Mouse (Mus musculus) hindbrain, embryonic 11.5 days (tissue): ENCODE results near the gene Cyb561d2. TPM values are rescaled to one million over a fixed set of nuclear protein-coding genes. Genes with fewer than 3 reads are reported as not detected.
A peak's percentile ranks its signal among the peaks of the same experiment; 100 is the strongest.
"Not testable (repeated sequence)": the region's sequence is repeated elsewhere in the genome, so short reads cannot be mapped to it uniquely, and the experiment has no call there.

Experiments
- ATAC-seq: fragments of 200-750 bp; cut with Nextera tagmentation; 2 replicates; pipeline ENCODE4 v1.8.0; 2017; ENCODE audit warnings: mild to moderate bottlenecking, moderate TSS enrichment, moderate library complexity; ENCODE audit not compliant: low FRiP score
- DNase-seq: peaks from one replicate; pipeline ENCODE4 v3.0.0-alpha.2; 2015; ENCODE audit warnings: low spot score
- H3K27ac ChIP-seq: fragments of 300-500 bp; sonication (generic); 2 replicates; pipeline ENCODE4 v1.5.1; 2014; ENCODE audit warnings: mild to moderate bottlenecking, low read depth, low read length
- H3K27me3 ChIP-seq: fragments of 300-500 bp; sonication (generic); 2 replicates; pipeline ENCODE4 v1.6.1; 2014; ENCODE audit warnings: mild to moderate bottlenecking, low read length, moderate library complexity, mixed read lengths; ENCODE audit not compliant: control insufficient read depth, insufficient read depth
- H3K36me3 ChIP-seq: fragments of 300-500 bp; sonication (generic); 2 replicates; pipeline ENCODE4 v1.6.1; 2014; ENCODE audit warnings: mild to moderate bottlenecking, low read length, moderate library complexity, mixed read lengths; ENCODE audit not compliant: control insufficient read depth, insufficient read depth
- H3K4me1 ChIP-seq: fragments of 300-500 bp; sonication (generic); replicated peaks from 2 replicates; pipeline ENCODE4 v1.6.1; 2014; ENCODE audit warnings: low read length, mixed read lengths; ENCODE audit not compliant: control insufficient read depth, insufficient read depth
- H3K4me2 ChIP-seq: fragments of 300-500 bp; sonication (generic); replicated peaks from 2 replicates; pipeline ENCODE4 v1.6.1; 2014; ENCODE audit warnings: mild to moderate bottlenecking, low read depth, low read length
- H3K4me3 ChIP-seq: fragments of 300-500 bp; sonication (generic); 2 replicates; pipeline ENCODE4 v1.5.1; 2014; ENCODE audit warnings: low read depth, low read length
- H3K9ac ChIP-seq: fragments of 300-500 bp; sonication (generic); 2 replicates; pipeline ENCODE4 v1.6.1; 2014; ENCODE audit warnings: low read depth, low read length
- H3K9me3 ChIP-seq: fragments of 300-500 bp; sonication (generic); 2 replicates; pipeline ENCODE4 v1.6.1; 2016; ENCODE audit warnings: low read length; ENCODE audit not compliant: control insufficient read depth
- WGBS: fragments of 180-500 bp; shearing (Covaris S2); extraction: QIAGEN DNeasy Blood & Tissue Kit; methylation state at CpG from one replicate; pipeline ENCODE4 v1.1.7; 2014; 5-methylcytosine and 5-hydroxymethylcytosine counted together
- polyA plus RNA-seq: library from polyadenylated mRNA; unstranded; fragments of >200 nt; fragmentation: Nextera tagmentation; extraction: Ambion mirVana; gene quantifications from 2 replicates; pipeline ENCODE4 v1.2.1, GENCODE M21; 2014

Cyb561d2 gene
- polyA plus RNA-seq, 1 experiment from 2014 or later, result 19.6 TPM

GRCm38 (mm10) chr9:107575579-107576356 is 33.8 kb upstream of the Cyb561d2 start:
- no peak overlapping the region for H3K4me2 ChIP-seq
- H3K9ac ChIP-seq, result no peak overlapping the region
- peaks cover 25% of the 10 kb centered on the region for H3K36me3 ChIP-seq
- no peaks in the 10 kb centered on the region for H3K9me3 ChIP-seq
- no peaks in the 10 kb centered on the region for H3K27me3 ChIP-seq
- no peak overlapping the region for H3K27ac ChIP-seq
- DNase-seq (no peak), ATAC-seq (no peak)
- peaks cover 5% of the 10 kb centered on the region for H3K4me1 ChIP-seq
- H3K4me3 ChIP-seq, result no peak overlapping the region
- WGBS, result 88% methylated on average over 14 of the region's 14 CpGs

- not testable (repeated sequence) for H3K9me3 ChIP-seq, ATAC-seq, DNase-seq, H3K4me3 ChIP-seq, H3K9ac ChIP-seq, H3K27me3 ChIP-seq, H3K4me2 ChIP-seq, H3K27ac ChIP-seq
- Histone ChIP-seq H3K36me3 (peaks cover 25% of the 10 kb centered on the region), H3K4me1 (peaks cover 11% of the 10 kb centered on the region)
- WGBS, result 79% methylated on average over 6 of the region's 6 CpGs
Measured at GRCm38 (mm10) chr9:107573774-107574173, 31.8 kb upstream of the Cyb561d2 start.

GRCm38 (mm10) chr9:107572327-107572662 is 30.3 kb upstream of the Cyb561d2 start:
- no peak overlapping the region for H3K27ac ChIP-seq
- no peaks in the 10 kb centered on the region for H3K9me3 ChIP-seq
- 100% methylated on average over 2 of the region's 2 CpGs for WGBS
- H3K4me1 ChIP-seq, result peaks cover 14% of the 10 kb centered on the region
- no peaks in the 10 kb centered on the region for H3K27me3 ChIP-seq
- no peak overlapping the region for H3K4me2 ChIP-seq
- ATAC-seq (no peak), DNase-seq (no peak)
- no peak overlapping the region for H3K4me3 ChIP-seq
- H3K36me3 ChIP-seq, result peaks cover 25% of the 10 kb centered on the region
- no peak overlapping the region for H3K9ac ChIP-seq

- H3K4me2 ChIP-seq, result 0 out of 2 replicates have a peak overlapping the region, but pooled peaks have one; percentile 58
- H3K4me1 ChIP-seq, result peaks cover 14% of the 10 kb centered on the region
- ATAC-seq (no peak), DNase-seq (no peak)
- no peak overlapping the region for H3K27ac ChIP-seq
- peaks cover 25% of the 10 kb centered on the region for H3K36me3 ChIP-seq
- no peak overlapping the region for H3K9ac ChIP-seq
- no peaks in the 10 kb centered on the region for H3K9me3 ChIP-seq
- no peaks in the 10 kb centered on the region for H3K27me3 ChIP-seq
- no peak overlapping the region for H3K4me3 ChIP-seq
- 94% methylated on average over 22 of the region's 22 CpGs for WGBS
Measured at GRCm38 (mm10) chr9:107571534-107572326, 29.7 kb upstream of the Cyb561d2 start.

GRCm38 (mm10) chr9:107570845-107571244 is 28.9 kb upstream of the Cyb561d2 start:
- no peak for DNase-seq
- peak overlapping the region; percentile 91 for H3K4me3 ChIP-seq
- H3K36me3 ChIP-seq, result peaks cover 25% of the 10 kb centered on the region

GRCm38 (mm10) chr9:107570016-107570415 is 28.0 kb upstream of the Cyb561d2 start:
- Histone ChIP-seq H3K9me3 (no peaks in the 10 kb centered on the region), H3K27me3 (no peaks in the 10 kb centered on the region), H3K27ac (0 out of 2 replicates have a peak overlapping the region, but pooled peaks have one; percentile 19), H3K4me3 (peak overlapping the region; percentile 91), H3K9ac (peak overlapping the region; percentile 91), H3K4me1 (peaks cover 14% of the 10 kb centered on the region), H3K36me3 (peaks cover 28% of the 10 kb centered on the region), H3K4me2 (peak overlapping the region; percentile 58)
- ATAC-seq, result no peak
- no peak for DNase-seq
- WGBS, result 52% methylated on average over 13 of the region's 13 CpGs

More at GRCm38 (mm10) chr9:107570845-107571244, 28.9 kb upstream of the Cyb561d2 start:
- 93% methylated on average over 21 of the region's 21 CpGs for WGBS
- ATAC-seq, result no peak
- Histone ChIP-seq H3K27me3 (no peaks in the 10 kb centered on the region), H3K4me1 (peaks cover 14% of the 10 kb centered on the region), H3K27ac (no peak overlapping the region), H3K4me2 (peak overlapping the region; percentile 58), H3K9ac (no peak overlapping the region), H3K9me3 (no peaks in the 10 kb centered on the region)

- peaks cover 16% of the 10 kb centered on the region for H3K4me1 ChIP-seq
- peak overlapping the region; percentile 58 for H3K4me2 ChIP-seq
- no peaks in the 10 kb centered on the region for H3K9me3 ChIP-seq
- 0% methylated on average over 23 of the region's 23 CpGs for WGBS
- no peaks in the 10 kb centered on the region for H3K27me3 ChIP-seq
- peak; percentile 59 for ATAC-seq
- H3K27ac ChIP-seq, result peak overlapping the region; percentile 75
- peaks cover 25% of the 10 kb centered on the region for H3K36me3 ChIP-seq
- DNase-seq, result no peak
- H3K9ac ChIP-seq, result peak overlapping the region; percentile 91
- peak overlapping the region; percentile 91 for H3K4me3 ChIP-seq
Measured at GRCm38 (mm10) chr9:107569270-107569669, 27.3 kb upstream of the Cyb561d2 start.

- peak overlapping the region; percentile 58 for H3K4me2 ChIP-seq
- H3K27me3 ChIP-seq, result no peaks in the 10 kb centered on the region
- DNase-seq, result peak; percentile 93
- peak overlapping the region; percentile 91 for H3K4me3 ChIP-seq
- peaks cover 21% of the 10 kb centered on the region for H3K4me1 ChIP-seq
- H3K36me3 ChIP-seq, result peaks cover 22% of the 10 kb centered on the region
- WGBS, result under 1% methylated on average over 41 of the region's 41 CpGs
- no peaks in the 10 kb centered on the region for H3K9me3 ChIP-seq
- ATAC-seq, result peak; percentile 87
- peak overlapping the region; percentile 75 for H3K27ac ChIP-seq
- H3K9ac ChIP-seq, result peak overlapping the region; percentile 91
Measured at GRCm38 (mm10) chr9:107568331-107569261, 26.6 kb upstream of the Cyb561d2 start.
